ENCODE assay signal across 14 mouse cellular contexts in genomic region chr12:15937443-15938237, GRCm38 (mm10).
A peak's percentile ranks its signal among the peaks of the same experiment; 100 is the strongest.
DNase-seq lines count a peak whose midpoint lies in the region; ATAC-seq and TF ChIP-seq lines count a peak whose summit lies in the region.
"Had no signal": no experiment of that assay in that cellular context is flagged by ENCODE, and none has a peak within 500 bp of the region (broad histone marks: within the 10 kb centered on the region; RNA-seq: fewer than 3 reads in every experiment).

No protein-coding gene starts in this region.

- H3K9me3 ChIP-seq in forebrain, embryonic 11.5 days (ENCODE audit: control insufficient read depth, low read length), result no peaks in the 10 kb centered on the region
- no peaks in the 10 kb centered on the region for H3K9me3 ChIP-seq in forebrain, embryonic 16.5 days (ENCODE audit: control insufficient read depth, low read length)
- H3K9me3 ChIP-seq in kidney, postnatal 0 days (replicated peaks; ENCODE audit: low read length), result no peaks in the 10 kb centered on the region
- no peaks in the 10 kb centered on the region for H3K9me3 ChIP-seq in midbrain, embryonic 14.5 days (ENCODE audit: control insufficient read depth, low read length)
- H3K9me3 ChIP-seq in stomach, postnatal 0 days (ENCODE audit: control insufficient read depth, low read length), result no peaks in the 10 kb centered on the region
- H3K9me3 ChIP-seq in intestine, embryonic 16.5 days (ENCODE audit: control insufficient read depth, low read length), result no peaks in the 10 kb centered on the region
- H3K9me3 ChIP-seq: stomach, embryonic 15.5 days had no signal

- WGBS in forebrain, embryonic 11.5 days, result 27% methylated on average over 8 of the region's 8 CpGs
- 20% methylated on average over 8 of the region's 8 CpGs for WGBS in forebrain, embryonic 16.5 days
- WGBS in kidney, postnatal 0 days, result 28% methylated on average over 8 of the region's 8 CpGs
- whole genome bisulfite sequencing in midbrain, embryonic 14.5 days, result 30% methylated on average over 8 of the region's 8 CpGs
- 65% methylated on average over 8 of the region's 8 CpGs for WGBS in stomach, postnatal 0 days
- WGBS in intestine, embryonic 16.5 days, result 62% methylated on average over 8 of the region's 8 CpGs

- no peak overlapping the region for H3K4me2 ChIP-seq in forebrain, embryonic 11.5 days (ENCODE audit: low read depth, low read length, severe bottlenecking)
- no peak overlapping the region for H3K4me2 ChIP-seq in forebrain, embryonic 16.5 days (ENCODE audit: low read length)
- H3K4me2 ChIP-seq in kidney, postnatal 0 days (ENCODE audit: low read length), result no peak overlapping the region
- no peak overlapping the region for H3K4me2 ChIP-seq in midbrain, embryonic 14.5 days (ENCODE audit: low read length)
- H3K4me2 ChIP-seq in stomach, postnatal 0 days (replicated peaks; ENCODE audit: low read depth), result no peak overlapping the region
- H3K4me2 ChIP-seq in intestine, embryonic 16.5 days (ENCODE audit: low read depth, low read length), result no peak overlapping the region
- H3K4me2 ChIP-seq: stomach, embryonic 15.5 days had no signal

- H3K9ac ChIP-seq in forebrain, embryonic 11.5 days (ENCODE audit: low read length), result no peak overlapping the region
- no peak overlapping the region for H3K9ac ChIP-seq in forebrain, embryonic 16.5 days (replicated peaks; ENCODE audit: low read depth, low read length)
- H3K9ac ChIP-seq in kidney, postnatal 0 days (ENCODE audit: low read depth, low read length), result no peak overlapping the region
- no peak overlapping the region for H3K9ac ChIP-seq in midbrain, embryonic 14.5 days (replicated peaks; ENCODE audit: low read length)
- no peak overlapping the region for H3K9ac ChIP-seq in stomach, postnatal 0 days (ENCODE audit: low read length)
- H3K9ac ChIP-seq in intestine, embryonic 16.5 days (ENCODE audit: low read depth, low read length), result no peak overlapping the region
- H3K9ac ChIP-seq: stomach, embryonic 15.5 days had no signal

- no peaks in the 10 kb centered on the region for H3K36me3 ChIP-seq in forebrain, embryonic 11.5 days (ENCODE audit: control insufficient read depth, insufficient read depth, low read length)
- no peaks in the 10 kb centered on the region for H3K36me3 ChIP-seq in forebrain, embryonic 16.5 days (ENCODE audit: control insufficient read depth, insufficient read depth)
- no peaks in the 10 kb centered on the region for H3K36me3 ChIP-seq in kidney, postnatal 0 days (ENCODE audit: insufficient read depth, low read length)
- no peaks in the 10 kb centered on the region for H3K36me3 ChIP-seq in midbrain, embryonic 14.5 days (ENCODE audit: control insufficient read depth, insufficient read depth, low read length)
- no peaks in the 10 kb centered on the region for H3K36me3 ChIP-seq in stomach, postnatal 0 days (ENCODE audit: control insufficient read depth, insufficient read depth, low read length)
- no peaks in the 10 kb centered on the region for H3K36me3 ChIP-seq in intestine, embryonic 16.5 days (ENCODE audit: control insufficient read depth, insufficient read depth, low read length)
- H3K36me3 ChIP-seq: stomach, embryonic 15.5 days had no signal

- no peak overlapping the region for H3K27ac ChIP-seq in forebrain, embryonic 11.5 days (ENCODE audit: low read depth, low read length)
- no peak overlapping the region for H3K27ac ChIP-seq in forebrain, embryonic 16.5 days (ENCODE audit: low read length)
- H3K27ac ChIP-seq in kidney, postnatal 0 days, result no peak overlapping the region
- H3K27ac ChIP-seq in midbrain, embryonic 14.5 days (replicated peaks; ENCODE audit: low read depth, low read length), result peak overlapping the region; percentile 45; the same call in 1 of the 2 replicates
- no peak overlapping the region for H3K27ac ChIP-seq in stomach, postnatal 0 days (replicated peaks)
- H3K27ac ChIP-seq in intestine, embryonic 16.5 days (ENCODE audit: low read length), result no peak overlapping the region
- H3K27ac ChIP-seq: stomach, embryonic 15.5 days had no signal

- H3K4me1 ChIP-seq in forebrain, embryonic 11.5 days (replicated peaks; ENCODE audit: control insufficient read depth, insufficient read depth, low read length), result no peaks in the 10 kb centered on the region; the same call in 1 of the 2 replicates
- H3K4me1 ChIP-seq in forebrain, embryonic 16.5 days (replicated peaks; ENCODE audit: control insufficient read depth, insufficient read depth, low read length), result no peaks in the 10 kb centered on the region; the same call in 1 of the 2 replicates
- H3K4me1 ChIP-seq in kidney, postnatal 0 days (replicated peaks; ENCODE audit: insufficient read depth, low read length), result no peaks in the 10 kb centered on the region
- peaks cover 3% of the 10 kb centered on the region; the same call in 1 of the 2 replicates for H3K4me1 ChIP-seq in midbrain, embryonic 14.5 days (ENCODE audit: control insufficient read depth, insufficient read depth, low read length)
- no peaks in the 10 kb centered on the region for H3K4me1 ChIP-seq in stomach, postnatal 0 days (replicated peaks; ENCODE audit: control insufficient read depth, insufficient read depth)
- H3K4me1 ChIP-seq in intestine, embryonic 16.5 days (ENCODE audit: control insufficient read depth, insufficient read depth, low read length), result no peaks in the 10 kb centered on the region
- H3K4me1 ChIP-seq: stomach, embryonic 15.5 days had no signal

- no peak for TF ChIP-seq EP300 in stomach, postnatal 0 days (optimal IDR thresholded peaks at IDR 0.05)

- no peak for DNase-seq in forebrain, embryonic 11.5 days (ENCODE audit: low spot score)
- peak; percentile 14 for DNase-seq in embryo, embryonic 11.5 days (ENCODE audit: low read depth, low spot score)
- peak; percentile 69 for DNase-seq in kidney, postnatal 0 days (ENCODE audit: low spot score)
- peak; percentile 14 for DNase-seq in midbrain, embryonic 14.5 days
- DNase-seq in stomach, postnatal 0 days (ENCODE audit: low spot score), result no peak
- no peak for DNase-seq in ovary, postnatal 14 days (ENCODE audit: low spot score)
- DNase-seq: gastrocnemius, postnatal 36 days; left cerebral cortex, postnatal 4 days; lung, postnatal 36 days had no signal

- no peak for TF ChIP-seq CTCF in kidney, postnatal 0 days (IDR thresholded peaks at IDR 0.05; ENCODE audit: low read depth)
- TF ChIP-seq CTCF in stomach, postnatal 0 days (IDR thresholded peaks at IDR 0.05; ENCODE audit: low read depth), result no peak

- peak; percentile 60 for ATAC-seq in forebrain, embryonic 11.5 days (replicated peaks; ENCODE audit: low FRiP score)
- ATAC-seq in forebrain, embryonic 16.5 days, result no peak
- ATAC-seq in kidney, postnatal 0 days (replicated peaks; ENCODE audit: low FRiP score, low read depth), result peak; percentile 79; the same call in 1 of the 2 replicates
- peak; percentile 66; the same call in 1 of the 2 replicates for ATAC-seq in midbrain, embryonic 14.5 days (ENCODE audit: low FRiP score, low TSS enrichment)
- ATAC-seq in stomach, postnatal 0 days (ENCODE audit: low FRiP score, low TSS enrichment), result no peak
- no peak for ATAC-seq in intestine, embryonic 16.5 days
- ATAC-seq: inflammation-experienced regulatory T-cells, adult 6 months; Patski had no signal

- H3K27me3 ChIP-seq in forebrain, embryonic 11.5 days (ENCODE audit: control insufficient read depth, insufficient read depth, low read length), result no peaks in the 10 kb centered on the region
- no peaks in the 10 kb centered on the region for H3K27me3 ChIP-seq in forebrain, embryonic 16.5 days (replicated peaks; ENCODE audit: control insufficient read depth, insufficient read depth, low read length)
- no peaks in the 10 kb centered on the region for H3K27me3 ChIP-seq in kidney, postnatal 0 days (ENCODE audit: insufficient read depth, low read length)
- no peaks in the 10 kb centered on the region for H3K27me3 ChIP-seq in midbrain, embryonic 14.5 days (ENCODE audit: control insufficient read depth, insufficient read depth, low read length)
- no peaks in the 10 kb centered on the region for H3K27me3 ChIP-seq in stomach, postnatal 0 days (ENCODE audit: control insufficient read depth, insufficient read depth, low read length)
- H3K27me3 ChIP-seq in intestine, embryonic 16.5 days (replicated peaks; ENCODE audit: control insufficient read depth, insufficient read depth, low read length), result no peaks in the 10 kb centered on the region
- H3K27me3 ChIP-seq: Patski; stomach, embryonic 15.5 days had no signal

- H3K4me3 ChIP-seq in forebrain, embryonic 11.5 days (ENCODE audit: low read depth, low read length), result no peak overlapping the region
- H3K4me3 ChIP-seq in forebrain, embryonic 16.5 days (replicated peaks; ENCODE audit: low read length), result no peak overlapping the region
- no peak overlapping the region for H3K4me3 ChIP-seq in kidney, postnatal 0 days (replicated peaks; ENCODE audit: low read depth, low read length)
- no peak overlapping the region for H3K4me3 ChIP-seq in midbrain, embryonic 14.5 days (replicated peaks; ENCODE audit: low read depth, low read length)
- no peak overlapping the region for H3K4me3 ChIP-seq in stomach, postnatal 0 days (ENCODE audit: low read depth, low read length)
- no peak overlapping the region for H3K4me3 ChIP-seq in intestine, embryonic 16.5 days (ENCODE audit: low read length)
- H3K4me3 ChIP-seq: stomach, embryonic 15.5 days had no signal

Comparison
In these comparisons a context has a peak if more than half of its experiments do, and no peak if none do; other contexts are left out.
1. ATAC-seq: peak in forebrain, embryonic 11.5 days (single experiment), kidney, postnatal 0 days (single experiment) and midbrain, embryonic 14.5 days (single experiment); none in forebrain, embryonic 16.5 days (single experiment), stomach, postnatal 0 days (single experiment) and intestine, embryonic 16.5 days (single experiment).
2. DNase-seq: peak in embryo, embryonic 11.5 days (single experiment), kidney, postnatal 0 days (single experiment) and midbrain, embryonic 14.5 days (single experiment); none in forebrain, embryonic 11.5 days (single experiment), stomach, postnatal 0 days (single experiment) and ovary, postnatal 14 days (single experiment).